Mouse (Mus musculus) skeletal muscle tissue, adult 2 months (tissue): ENCODE results near the gene Nipal4.

Experiments
- DNase-seq: peaks from one replicate; pipeline ENCODE4 v3.0.0-alpha.2; 2012; ENCODE audit warnings: low read depth, low spot score

The Nipal4 gene

DNA sequence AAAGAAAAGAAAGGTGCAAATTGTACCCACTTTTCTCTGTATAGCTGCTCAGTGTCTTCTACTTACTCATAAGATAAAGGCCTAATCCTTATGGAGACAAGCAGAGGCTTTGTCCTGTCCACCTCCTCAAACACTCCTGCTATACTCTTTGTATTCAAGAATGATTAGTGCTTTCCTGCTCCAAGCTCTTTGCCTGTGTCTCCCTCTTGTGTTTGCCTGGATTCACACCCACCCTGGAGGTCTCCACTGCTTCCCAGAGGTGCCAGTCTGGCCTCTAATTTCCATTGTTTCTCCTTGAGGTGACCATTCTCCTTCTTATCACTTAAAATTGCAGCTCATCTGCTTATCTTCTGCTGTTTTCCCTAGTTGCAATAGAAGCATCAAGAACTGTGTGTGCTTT lies 8.8 kb downstream of the Nipal4 start:
- no peak for DNase-seq

DNA sequence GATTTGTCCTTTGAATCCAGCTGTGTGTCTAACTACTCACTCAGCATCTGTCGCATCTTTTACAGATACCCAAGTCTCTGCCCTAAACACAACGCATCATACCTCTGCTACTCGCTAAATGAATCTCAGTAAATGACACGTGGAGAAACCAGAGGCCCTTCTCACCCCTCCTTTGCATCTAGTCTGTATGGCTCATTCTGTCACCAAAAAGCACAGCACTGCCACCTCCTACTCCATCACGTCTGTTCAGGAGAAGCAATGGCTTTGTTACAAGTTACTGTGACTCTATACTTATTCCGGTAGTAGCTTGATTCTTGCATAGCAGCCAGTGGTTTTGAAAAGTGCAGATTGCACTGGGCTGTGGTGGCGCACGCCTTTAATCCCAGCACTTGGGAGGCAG lies 9.4 kb downstream of the Nipal4 start:
- DNase-seq = no peak

DNA sequence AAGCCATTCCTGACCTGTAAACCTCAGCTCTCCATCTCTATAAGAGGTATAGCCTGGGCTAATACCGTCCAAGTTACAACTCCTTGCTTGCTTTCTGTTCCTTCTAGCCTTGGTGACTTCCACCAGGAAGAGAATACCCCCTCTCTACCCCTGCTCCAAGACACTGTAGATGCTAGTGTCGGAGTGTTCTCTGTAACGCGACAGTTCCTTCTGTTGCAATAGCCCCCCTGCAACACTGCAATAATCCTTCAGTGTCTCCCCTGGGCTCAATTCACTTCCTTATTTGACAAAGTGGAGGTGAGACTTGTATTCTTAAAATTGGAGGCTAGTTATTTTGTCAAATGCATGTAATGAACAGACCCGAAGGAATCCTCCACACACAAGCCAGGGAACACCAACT lies 19.7 kb downstream of the Nipal4 start:
- no peak for DNase-seq

DNA sequence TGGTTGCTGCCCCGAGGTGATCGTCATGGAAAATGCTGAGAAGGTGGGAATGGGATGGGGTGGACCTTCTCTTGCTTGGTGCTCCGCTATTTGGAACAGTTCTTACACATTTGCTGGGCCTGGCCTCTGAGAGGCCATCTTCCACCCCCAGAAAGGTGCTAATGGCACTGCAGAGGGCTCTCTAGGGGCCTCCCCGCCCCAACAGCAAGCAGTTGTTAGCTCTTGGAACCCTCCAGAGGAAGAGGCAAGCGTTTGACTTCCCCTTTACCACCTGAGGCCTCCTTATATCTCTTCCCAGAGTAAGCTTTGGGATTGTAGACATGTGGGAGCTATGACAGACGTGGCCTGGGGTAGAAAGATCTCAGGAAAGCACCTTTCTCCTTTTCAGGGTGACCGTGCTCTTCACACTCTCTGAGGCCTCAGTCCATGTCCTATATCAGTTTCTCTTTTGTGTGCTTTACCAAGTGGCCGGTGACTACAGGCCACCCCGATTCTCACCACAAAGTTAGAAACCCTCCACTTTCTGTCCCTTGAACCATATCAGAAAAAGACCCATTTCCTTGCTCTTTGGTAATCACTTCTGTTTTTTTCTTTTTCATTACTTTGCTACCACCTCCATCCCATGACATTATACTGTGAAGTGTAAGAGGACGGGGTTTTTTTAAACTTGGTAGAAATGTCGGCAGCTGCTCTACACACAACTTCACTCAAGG lies 21.0 kb downstream of the Nipal4 start:
- no peak for DNase-seq

DNA sequence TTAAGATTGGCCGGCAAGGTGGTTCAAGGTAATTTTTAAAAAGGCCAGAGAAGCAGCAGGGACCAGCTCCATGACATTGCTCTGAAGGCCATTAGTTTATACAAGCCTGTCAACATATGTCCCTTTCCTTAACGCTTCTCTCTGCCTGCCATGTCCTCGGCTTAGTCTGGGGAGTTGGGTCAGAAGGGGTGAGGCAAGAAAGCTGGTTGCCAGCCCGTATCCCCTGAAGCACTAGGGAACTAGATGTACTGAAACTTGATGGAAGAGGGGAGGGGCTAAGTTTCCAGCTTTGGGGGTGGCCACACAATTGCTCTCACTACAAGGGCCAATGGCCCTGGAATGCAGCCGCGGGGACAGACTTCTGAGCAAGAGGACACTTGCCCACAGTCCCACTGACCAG lies 23.0 kb downstream of the Nipal4 start:
- no peak for DNase-seq

DNA sequence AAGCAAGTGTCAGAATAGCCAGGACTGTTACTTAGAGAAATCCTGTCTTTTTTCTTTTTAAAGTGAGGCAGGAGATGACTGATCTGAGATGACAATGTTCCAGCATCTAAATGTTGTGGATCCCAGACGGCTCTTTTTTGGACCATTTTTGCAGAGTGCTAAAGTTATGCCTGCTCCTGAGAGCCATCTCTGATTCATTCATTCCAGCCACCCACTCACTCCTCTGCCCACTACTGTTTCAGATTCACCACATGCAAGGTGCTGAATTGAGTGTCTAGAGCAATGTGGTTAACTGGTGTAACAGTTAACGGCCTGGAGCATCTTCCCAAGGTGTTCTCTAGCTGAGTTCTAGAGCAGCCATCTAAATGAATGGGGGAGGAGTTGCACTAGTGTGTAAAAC lies 31.4 kb downstream of the Nipal4 start:
- DNase-seq = no peak

DNA sequence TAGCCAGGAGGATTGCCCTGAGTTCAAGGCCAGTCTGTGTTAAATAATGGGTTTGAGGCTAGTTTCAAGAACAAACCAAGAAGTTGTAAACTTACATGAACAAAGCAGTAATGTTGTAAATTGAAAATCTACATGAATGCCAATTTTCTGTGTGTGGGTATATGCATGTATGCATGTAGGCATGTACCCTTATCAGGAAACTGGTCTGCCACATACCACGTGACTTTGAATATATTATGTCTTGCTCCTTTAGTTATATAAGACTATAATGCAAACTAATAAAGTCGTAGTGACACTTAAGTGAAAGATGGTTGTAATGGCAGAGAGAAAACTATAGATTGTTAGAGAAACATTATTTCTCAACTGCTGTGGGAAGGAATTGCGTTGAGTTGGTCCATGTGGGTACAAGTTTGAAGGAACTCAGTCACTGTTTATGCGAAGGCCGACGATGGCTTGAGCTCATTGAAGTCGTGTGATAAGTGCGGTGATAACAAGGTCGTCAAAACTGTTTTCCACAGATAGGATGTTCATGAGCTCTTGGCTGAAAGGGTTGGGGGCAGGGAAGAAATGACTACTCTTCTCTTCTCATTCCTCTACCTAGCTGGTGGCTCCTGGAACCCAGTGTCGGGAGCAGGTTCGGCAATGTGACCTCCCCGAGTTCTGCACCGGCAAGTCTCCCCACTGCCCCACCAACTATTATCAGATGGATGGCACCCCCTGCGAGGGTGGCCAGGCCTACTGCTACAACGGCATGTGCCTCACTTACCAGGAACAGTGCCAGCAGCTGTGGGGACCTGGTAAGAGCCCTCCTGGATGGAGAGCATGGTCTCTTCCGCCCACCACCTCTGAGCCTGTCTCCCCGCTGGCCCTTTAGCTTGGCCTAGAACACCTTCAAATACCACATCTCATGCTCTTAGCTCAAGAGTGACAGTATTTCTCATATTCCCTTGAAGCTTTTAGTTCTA lies 35.0 kb downstream of the Nipal4 start:
- no peak for DNase-seq

DNA sequence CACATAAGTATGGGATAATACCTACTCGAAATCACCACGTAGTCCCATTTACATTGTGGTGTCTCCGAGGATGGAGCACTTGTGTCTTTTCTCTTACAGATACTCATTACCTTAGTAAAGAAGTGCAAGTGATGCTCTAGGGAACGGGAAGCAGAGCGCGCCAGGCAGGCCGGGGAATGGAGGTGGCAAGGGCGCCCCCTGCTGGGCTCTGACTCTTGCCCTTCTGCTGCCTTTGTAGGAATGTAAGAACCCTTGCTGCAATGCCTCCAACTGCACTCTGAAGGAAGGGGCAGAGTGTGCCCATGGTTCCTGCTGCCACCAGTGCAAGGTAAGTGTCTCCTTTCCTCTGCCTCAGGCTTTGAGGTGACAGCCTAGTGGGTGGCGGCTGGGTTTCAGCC lies 37.8 kb downstream of the Nipal4 start:
- DNase-seq = no peak

DNA sequence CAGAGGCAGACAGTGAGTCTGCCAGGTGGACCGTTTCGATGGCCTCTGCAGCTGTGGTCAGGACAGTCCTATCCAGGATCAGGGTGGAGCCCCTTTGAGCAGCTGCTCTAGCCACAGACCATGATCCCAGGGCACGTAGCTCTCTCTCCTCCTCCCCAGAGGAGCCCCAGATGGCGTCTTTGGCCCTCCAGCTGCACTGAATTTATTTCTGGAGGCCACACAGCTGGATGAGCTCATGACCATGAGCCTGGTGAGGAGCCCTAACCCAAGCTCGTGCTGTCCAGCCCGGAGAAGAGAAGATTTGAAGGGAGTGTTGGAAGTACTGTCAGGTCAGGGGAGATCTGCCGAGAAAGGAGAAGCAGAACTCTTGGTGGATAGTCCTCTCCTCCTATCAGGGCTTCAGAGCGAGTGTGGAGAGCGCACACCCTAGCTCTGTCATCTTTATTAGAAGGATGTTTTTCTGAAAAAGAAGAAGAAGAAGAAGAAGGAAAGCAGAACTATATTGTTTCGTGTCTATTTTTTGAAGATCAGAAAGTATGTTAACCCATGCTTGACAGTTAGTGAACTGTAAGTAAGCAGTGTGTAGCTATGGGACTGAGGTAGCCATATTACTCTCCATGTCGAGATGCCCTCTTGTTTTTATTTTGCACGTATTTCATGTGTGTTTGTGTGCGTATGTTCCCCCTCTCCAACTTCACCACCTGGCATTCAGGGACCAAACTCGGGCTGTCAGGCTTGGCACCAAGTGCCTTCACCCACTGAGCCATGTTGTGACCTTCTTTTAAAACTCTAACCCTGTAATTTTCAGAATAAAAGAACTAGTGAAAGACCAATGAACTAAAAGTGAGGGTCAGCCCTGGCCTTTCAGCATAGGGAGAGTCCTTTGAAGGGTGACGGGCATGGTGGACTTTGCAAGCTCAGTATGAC lies 38.4 kb downstream of the Nipal4 start:
- DNase-seq = peak; percentile 89

DNA sequence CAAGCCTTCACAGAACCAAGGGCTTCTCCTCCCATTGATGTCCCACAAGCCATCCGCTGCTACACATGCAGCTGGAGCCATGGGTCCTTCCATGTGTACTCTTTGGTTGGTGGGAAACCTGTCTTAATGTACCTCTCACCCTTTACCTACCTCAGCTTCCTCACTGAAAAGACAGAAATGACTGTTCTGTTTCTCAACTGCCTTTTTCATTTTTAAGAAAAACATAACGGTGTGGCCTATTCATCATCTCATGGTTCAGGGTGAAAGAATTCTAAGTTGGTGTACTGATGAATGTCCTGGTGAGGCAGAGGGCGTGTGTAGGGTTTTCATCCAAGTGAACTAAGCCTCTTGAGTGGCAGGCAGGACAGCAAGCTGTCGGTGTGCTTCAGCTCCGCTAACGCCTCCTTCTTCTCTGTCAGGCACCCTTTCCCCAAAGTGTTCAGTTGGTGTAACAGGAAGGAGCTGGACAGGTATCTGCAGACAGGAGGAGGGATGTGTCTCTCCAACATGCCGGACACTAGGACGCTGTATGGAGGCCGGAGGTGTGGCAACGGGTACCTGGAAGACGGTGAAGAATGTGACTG lies 39.4 kb downstream of the Nipal4 start:
- DNase-seq = no peak

DNA sequence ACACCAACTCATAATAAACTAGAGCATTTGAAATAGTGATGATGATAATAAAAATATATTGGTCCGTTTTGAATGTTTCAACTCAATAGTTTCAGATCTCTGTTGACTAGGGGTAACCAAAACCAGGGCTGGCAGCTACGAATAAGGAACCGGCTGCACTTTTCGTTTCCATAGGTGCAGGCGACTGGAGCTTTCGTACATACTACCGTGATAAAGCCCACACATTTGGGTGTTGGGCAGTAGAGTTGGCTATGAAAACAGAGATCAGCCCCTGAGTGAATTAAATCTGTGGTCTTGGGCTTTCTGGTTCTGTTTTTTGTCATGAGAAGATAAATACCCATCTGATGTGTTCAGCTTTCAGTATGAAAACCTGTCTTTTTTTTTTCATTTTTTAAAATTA lies 40.0 kb downstream of the Nipal4 start:
- no peak for DNase-seq

DNA sequence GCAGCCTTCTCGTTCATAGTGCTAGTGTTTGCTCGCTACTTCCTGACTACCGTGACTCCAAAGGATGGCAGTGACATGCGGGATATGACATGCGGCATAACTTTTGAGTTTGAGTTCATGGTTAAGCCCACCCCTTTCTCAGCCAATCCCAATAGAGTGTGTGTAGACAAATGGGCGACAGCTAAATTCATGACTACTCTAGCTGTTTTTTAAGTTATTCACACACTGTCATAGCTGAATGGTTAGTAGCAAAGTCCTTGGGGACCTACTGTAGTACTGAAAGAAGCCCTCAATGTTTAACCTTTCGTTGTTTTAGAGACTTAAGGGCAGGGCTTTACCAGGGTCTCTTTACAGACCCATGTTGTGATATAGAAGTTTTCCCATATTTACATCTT lies 40.5 kb downstream of the Nipal4 start:
- no peak for DNase-seq

DNA sequence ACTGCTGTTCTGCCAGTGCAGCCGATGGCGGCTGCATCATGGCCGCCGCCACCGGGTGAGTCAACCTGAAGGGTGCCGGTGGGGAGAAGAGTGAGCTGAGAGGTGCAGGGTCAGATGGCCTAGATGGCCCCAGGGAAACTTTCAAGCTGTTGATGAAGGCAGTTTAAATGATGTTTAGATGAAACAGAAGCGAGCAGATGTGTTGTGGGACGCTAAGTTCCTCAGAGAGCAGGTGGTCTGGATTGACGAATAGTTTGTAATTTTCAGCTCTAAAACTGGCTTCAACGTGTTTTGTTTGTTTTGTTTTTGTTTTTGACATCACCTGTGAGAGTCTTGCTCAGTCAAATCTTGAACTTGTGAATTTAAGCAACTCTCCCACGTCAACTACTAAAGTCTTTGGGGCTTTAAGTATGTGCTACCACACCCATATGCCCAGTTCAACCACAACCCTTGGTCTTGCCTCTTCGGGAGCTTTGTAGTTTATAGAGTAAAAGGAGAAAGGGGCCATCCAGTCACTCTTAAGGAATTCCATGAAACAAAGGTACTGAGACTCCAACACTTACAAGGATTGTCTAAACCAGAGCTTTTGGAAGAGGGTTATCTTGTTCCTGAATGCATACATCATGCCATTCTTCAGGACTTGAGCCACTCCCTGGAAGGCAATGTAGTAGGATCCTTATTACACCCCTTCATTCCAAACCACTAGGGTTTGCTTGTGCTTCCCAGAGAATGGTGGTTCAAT lies 41.0 kb downstream of the Nipal4 start:
- DNase-seq = no peak

DNA sequence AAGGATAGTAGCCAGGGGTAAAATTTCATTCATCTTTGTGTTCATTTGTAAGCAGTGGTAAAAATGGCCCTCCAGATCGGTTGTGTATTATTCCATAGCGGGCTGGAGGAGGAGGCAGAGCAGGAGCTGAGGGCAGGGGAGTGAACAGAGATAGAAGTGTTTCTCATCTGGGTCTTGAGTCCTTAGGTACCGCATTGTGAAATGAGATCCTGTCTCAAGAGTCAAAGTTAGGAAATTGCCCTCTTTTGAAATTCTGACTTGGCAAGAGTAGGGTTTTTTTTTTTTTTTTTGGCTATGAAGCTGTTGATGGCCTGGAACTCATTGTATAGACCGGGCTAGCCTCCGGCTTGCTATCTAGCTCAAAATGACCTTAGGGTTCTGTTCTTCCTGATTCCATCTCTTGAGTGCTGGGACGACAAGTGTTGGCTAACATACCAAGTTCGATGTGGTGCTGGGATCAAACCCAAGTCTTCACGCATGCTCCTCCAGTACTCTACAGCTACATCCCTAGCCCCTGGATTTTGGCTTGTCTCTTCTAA lies 42.9 kb downstream of the Nipal4 start:
- DNase-seq = no peak

DNA sequence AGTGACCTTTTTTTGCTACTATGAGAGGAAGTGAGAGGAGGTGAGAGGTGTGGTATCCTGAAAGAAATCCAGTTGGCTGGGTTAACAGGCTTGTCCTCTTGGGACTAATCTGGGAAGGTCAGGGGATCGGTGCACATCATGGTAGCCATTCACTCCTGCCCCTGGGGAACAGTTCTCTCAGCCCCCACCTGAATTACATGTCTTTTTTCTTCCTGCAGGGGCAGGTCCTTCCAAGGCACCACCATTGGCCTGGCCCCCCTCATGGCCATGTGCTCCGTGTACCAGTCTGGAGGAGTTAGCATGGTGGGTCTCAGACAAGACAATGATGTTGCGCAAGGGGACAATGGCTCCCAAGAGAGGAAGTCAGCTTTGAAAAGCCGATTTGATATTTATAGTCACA lies 43.4 kb downstream of the Nipal4 start:
- DNase-seq = no peak

DNA sequence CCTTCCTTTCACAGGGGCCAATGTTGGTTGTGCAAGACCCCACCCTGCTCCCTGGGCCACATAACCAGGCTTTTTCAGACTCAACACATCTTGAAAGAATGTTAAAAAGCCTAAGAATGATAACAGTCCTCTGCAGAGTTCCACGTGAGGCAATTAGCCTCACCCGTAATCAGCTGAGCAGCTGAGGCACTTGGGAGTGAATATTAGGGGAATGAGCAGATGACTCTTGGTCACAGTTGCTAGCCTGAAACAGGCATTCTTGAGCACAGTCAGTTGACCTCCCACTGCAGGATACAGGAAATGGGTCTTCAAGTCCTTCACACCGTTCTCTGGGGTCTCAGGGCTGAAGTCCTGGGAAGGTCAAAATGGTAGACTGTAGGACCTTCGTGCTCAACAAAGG lies 44.6 kb downstream of the Nipal4 start:
- no peak for DNase-seq

DNA sequence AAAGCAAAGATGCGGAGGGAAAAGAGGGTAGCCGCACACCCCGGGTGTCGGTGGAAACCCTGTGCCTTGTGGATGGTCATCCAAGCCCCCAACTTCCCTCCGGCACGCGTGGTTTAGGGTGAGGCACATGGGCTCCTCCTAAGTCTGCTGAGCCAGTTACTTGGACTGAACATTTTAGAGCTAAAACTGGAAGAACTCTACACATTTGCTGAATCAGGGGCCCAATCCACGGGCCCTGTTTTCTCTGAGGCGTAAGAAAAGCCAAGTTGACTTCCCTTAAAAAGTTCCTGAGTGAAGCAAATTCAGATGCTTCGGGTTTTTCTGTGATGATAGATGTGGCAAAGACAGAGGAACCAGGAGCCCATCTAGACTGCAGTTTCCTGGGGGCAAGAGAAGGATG lies 46.2 kb downstream of the Nipal4 start:
- DNase-seq = no peak

DNA sequence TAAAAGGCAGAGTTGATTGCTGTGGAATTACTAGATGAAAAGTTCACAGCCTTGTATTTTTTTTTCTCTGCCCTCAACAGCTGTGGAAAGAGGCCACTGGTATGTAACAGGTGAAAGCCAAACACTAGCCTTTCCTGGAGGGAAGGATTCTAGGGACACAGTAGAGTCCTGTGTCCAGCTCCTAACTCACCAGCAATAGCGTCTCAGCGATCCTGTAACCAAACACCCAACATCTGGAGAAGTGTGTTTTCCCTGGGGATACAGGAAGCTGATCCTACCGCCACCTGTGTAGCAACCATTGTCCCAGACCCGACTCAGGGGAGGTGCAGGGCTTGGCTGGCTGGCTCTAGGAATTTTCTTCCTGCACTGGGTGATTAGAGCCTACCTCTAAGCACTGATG lies 46.7 kb downstream of the Nipal4 start:
- DNase-seq = no peak

DNA sequence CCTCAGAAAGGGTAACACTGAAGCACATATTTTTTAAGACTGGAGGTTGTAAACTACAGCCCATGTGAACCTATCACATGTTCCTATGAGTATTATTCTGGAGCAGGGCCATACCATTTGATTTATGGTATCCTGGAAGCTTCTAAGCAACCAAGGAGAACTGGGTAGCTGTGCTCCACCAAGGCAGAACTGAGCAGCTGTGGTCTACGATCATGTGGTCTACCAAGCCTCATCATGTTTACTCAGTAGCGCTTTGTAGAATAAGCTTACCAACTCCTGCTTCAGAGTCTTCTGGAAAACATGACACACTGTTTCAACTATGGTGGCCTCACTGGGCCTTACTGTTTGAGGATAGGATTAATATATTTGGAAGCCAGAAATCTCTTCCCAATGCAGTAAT lies 49.8 kb downstream of the Nipal4 start:
- no peak for DNase-seq

DNA sequence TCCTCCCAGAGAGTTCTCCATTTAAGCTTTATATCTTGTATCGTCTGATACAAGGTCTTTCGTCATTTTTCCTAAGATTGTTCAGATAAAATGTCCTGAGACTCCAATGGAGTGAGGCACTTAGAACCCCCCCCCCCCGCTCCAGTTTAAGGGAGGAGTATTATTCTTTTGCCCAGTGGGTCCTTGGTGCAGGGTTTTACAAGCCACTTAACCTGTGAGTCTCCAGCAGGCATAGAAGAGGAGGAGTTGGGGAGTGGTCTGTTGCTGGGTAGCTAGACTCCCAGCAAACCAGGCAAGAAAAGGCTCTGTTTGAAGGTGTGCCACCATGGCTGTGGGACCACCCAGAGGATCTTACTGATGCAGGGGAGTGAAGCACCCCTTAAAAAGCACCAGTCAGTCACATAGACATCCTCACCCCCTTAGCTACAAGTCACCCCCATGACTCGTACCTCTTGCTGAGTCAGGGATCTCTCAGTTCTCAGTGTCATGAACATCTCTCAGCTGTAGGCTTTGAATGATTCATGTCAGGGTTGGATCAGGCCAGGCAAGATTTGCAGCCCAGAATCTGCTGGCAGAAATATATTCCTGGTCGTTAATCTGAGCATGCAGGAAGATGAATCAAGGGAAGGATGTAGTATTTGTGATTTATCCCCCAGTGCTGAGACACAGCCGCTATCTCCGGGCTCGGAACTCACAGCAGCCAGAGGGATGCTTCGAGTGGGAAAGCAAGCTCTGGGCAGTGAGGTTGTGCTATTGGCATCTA lies 50.7 kb downstream of the Nipal4 start:
- DNase-seq = no peak
